Mouse (Mus musculus): ENCODE results near the gene Sars2. TPM values are rescaled to one million over a fixed set of nuclear protein-coding genes. Genes with fewer than 3 reads are reported as not detected.

The Sars2 gene
- polyA plus RNA-seq, 1 experiment = 11.9 TPM

- WGBS = 7% methylated on average over 9 of the region's 9 CpGs
- no peaks in the 10 kb centered on the region for H3K4me1 ChIP-seq (ENCODE audit: control insufficient read depth, insufficient read depth, low read length)
- H3K27ac ChIP-seq (ENCODE audit: control insufficient read depth, insufficient read depth, low read depth, low read length, poor library complexity) = no peak overlapping the region
- no peak overlapping the region for H3K4me3 ChIP-seq (replicated peaks; ENCODE audit: control insufficient read depth, low read depth, low read length)
- TF ChIP-seq CTCF (IDR thresholded peaks at IDR 0.05; ENCODE audit: control insufficient read depth, insufficient read depth, low read length) (no peak), POLR2A (IDR thresholded peaks at IDR 0.05; ENCODE audit: borderline replicate concordance, control insufficient read depth, low read depth, low read length) (no peak)
These were observed 39.1 kb upstream of the Sars2 start for GRCm38 (mm10) chr7:28702601-28703143.

GRCm38 (mm10) chr7:28709454-28709853 is 32.3 kb upstream of the Sars2 start:
- Histone ChIP-seq H3K27ac (ENCODE audit: control insufficient read depth, insufficient read depth, low read depth, low read length, poor library complexity) (no peak overlapping the region), H3K4me1 (ENCODE audit: control insufficient read depth, insufficient read depth, low read length) (no peaks in the 10 kb centered on the region), H3K4me3 (replicated peaks; ENCODE audit: control insufficient read depth, low read depth, low read length) (no peak overlapping the region)
- no peak for TF ChIP-seq CTCF (IDR thresholded peaks at IDR 0.05; ENCODE audit: control insufficient read depth, insufficient read depth, low read length)
- TF ChIP-seq POLR2A (IDR thresholded peaks at IDR 0.05; ENCODE audit: borderline replicate concordance, control insufficient read depth, low read depth, low read length) = no peak

- WGBS = 63% methylated on average over 3 of the region's 3 CpGs
These were observed 30.8 kb upstream of the Sars2 start for GRCm38 (mm10) chr7:28710962-28711361.

GRCm38 (mm10) chr7:28714667-28715066 is 27.1 kb upstream of the Sars2 start:
- no peak overlapping the region for H3K4me3 ChIP-seq (replicated peaks; ENCODE audit: control insufficient read depth, low read depth, low read length)
- no peak for TF ChIP-seq CTCF (IDR thresholded peaks at IDR 0.05; ENCODE audit: control insufficient read depth, insufficient read depth, low read length)
- TF ChIP-seq POLR2A (IDR thresholded peaks at IDR 0.05; ENCODE audit: borderline replicate concordance, control insufficient read depth, low read depth, low read length) = no peak
- H3K4me1 ChIP-seq (ENCODE audit: control insufficient read depth, insufficient read depth, low read length) = no peaks in the 10 kb centered on the region; the same call in 1 of the 2 replicates
- H3K27ac ChIP-seq (ENCODE audit: control insufficient read depth, insufficient read depth, low read depth, low read length, poor library complexity) = no peak overlapping the region
- 76% methylated on average over 5 of the region's 5 CpGs for WGBS

More at GRCm38 (mm10) chr7:28710962-28711361, 30.8 kb upstream of the Sars2 start:
- Histone ChIP-seq H3K27ac (ENCODE audit: control insufficient read depth, insufficient read depth, low read depth, low read length, poor library complexity) (no peak overlapping the region), H3K4me1 (ENCODE audit: control insufficient read depth, insufficient read depth, low read length) (no peaks in the 10 kb centered on the region), H3K4me3 (replicated peaks; ENCODE audit: control insufficient read depth, low read depth, low read length) (no peak overlapping the region)
- TF ChIP-seq CTCF (IDR thresholded peaks at IDR 0.05; ENCODE audit: control insufficient read depth, insufficient read depth, low read length) = peak; percentile 34; the same call in 1 of the 2 replicates
- TF ChIP-seq POLR2A (IDR thresholded peaks at IDR 0.05; ENCODE audit: borderline replicate concordance, control insufficient read depth, low read depth, low read length) = no peak

GRCm38 (mm10) chr7:28715598-28715997 is 26.2 kb upstream of the Sars2 start:
- 74% methylated on average over 2 of the region's 2 CpGs for WGBS
- TF ChIP-seq POLR2A (IDR thresholded peaks at IDR 0.05; ENCODE audit: borderline replicate concordance, control insufficient read depth, low read depth, low read length) (no peak), CTCF (IDR thresholded peaks at IDR 0.05; ENCODE audit: control insufficient read depth, insufficient read depth, low read length) (no peak)

GRCm38 (mm10) chr7:28716590-28717281 is 25.1 kb upstream of the Sars2 start, which contains the start of gene Fbxo17:
TSS of gene Fbxo17 (plus strand) at chr7:28716804.
- WGBS = 4% methylated on average over 36 of the region's 36 CpGs
- Histone ChIP-seq H3K27ac (ENCODE audit: control insufficient read depth, insufficient read depth, low read depth, low read length, poor library complexity) (peak within 1 kb of the TSS; percentile 20; the same call in 1 of the 2 replicates), H3K4me3 (replicated peaks; ENCODE audit: control insufficient read depth, low read depth, low read length) (peak within 1 kb of the TSS; percentile 67), H3K4me1 (ENCODE audit: control insufficient read depth, insufficient read depth, low read length) (no peaks in the 10 kb centered on the region; the same call in 1 of the 2 replicates)
- TF ChIP-seq POLR2A (IDR thresholded peaks at IDR 0.05; ENCODE audit: borderline replicate concordance, control insufficient read depth, low read depth, low read length) (no peak), CTCF (IDR thresholded peaks at IDR 0.05; ENCODE audit: control insufficient read depth, insufficient read depth, low read length) (no peak)

More at GRCm38 (mm10) chr7:28715598-28715997, 26.2 kb upstream of the Sars2 start:
- Histone ChIP-seq H3K4me3 (replicated peaks; ENCODE audit: control insufficient read depth, low read depth, low read length) (no peak overlapping the region), H3K4me1 (ENCODE audit: control insufficient read depth, insufficient read depth, low read length) (no peaks in the 10 kb centered on the region; the same call in 1 of the 2 replicates), H3K27ac (ENCODE audit: control insufficient read depth, insufficient read depth, low read depth, low read length, poor library complexity) (no peak overlapping the region)

GRCm38 (mm10) chr7:28717726-28718125 is 24.1 kb upstream of the Sars2 start:
- TF ChIP-seq CTCF (IDR thresholded peaks at IDR 0.05; ENCODE audit: control insufficient read depth, insufficient read depth, low read length) (no peak), POLR2A (IDR thresholded peaks at IDR 0.05; ENCODE audit: borderline replicate concordance, control insufficient read depth, low read depth, low read length) (no peak)
- H3K4me1 ChIP-seq (ENCODE audit: control insufficient read depth, insufficient read depth, low read length) = no peaks in the 10 kb centered on the region; the same call in 1 of the 2 replicates
- no peak overlapping the region for H3K27ac ChIP-seq (ENCODE audit: control insufficient read depth, insufficient read depth, low read depth, low read length, poor library complexity)
- WGBS = 82% methylated on average over 10 of the region's 10 CpGs
- no peak overlapping the region for H3K4me3 ChIP-seq (replicated peaks; ENCODE audit: control insufficient read depth, low read depth, low read length)

GRCm38 (mm10) chr7:28719159-28719558 is 22.6 kb upstream of the Sars2 start:
- WGBS = 71% methylated on average over 4 of the region's 4 CpGs
- Histone ChIP-seq H3K4me3 (replicated peaks; ENCODE audit: control insufficient read depth, low read depth, low read length) (no peak overlapping the region), H3K27ac (ENCODE audit: control insufficient read depth, insufficient read depth, low read depth, low read length, poor library complexity) (no peak overlapping the region), H3K4me1 (ENCODE audit: control insufficient read depth, insufficient read depth, low read length) (no peaks in the 10 kb centered on the region; the same call in 1 of the 2 replicates)
- TF ChIP-seq CTCF (IDR thresholded peaks at IDR 0.05; ENCODE audit: control insufficient read depth, insufficient read depth, low read length) (no peak), POLR2A (IDR thresholded peaks at IDR 0.05; ENCODE audit: borderline replicate concordance, control insufficient read depth, low read depth, low read length) (no peak)

Data from bone marrow, adult 2 months (tissue).